Mouse (Mus musculus): Measurements from ENCODE around the gene Ephb6. TPM values are rescaled to one million over a fixed set of nuclear protein-coding genes. Genes with fewer than 3 reads are reported as not detected.

The Ephb6 gene
- total RNA-seq, 2 experiments from 2014 or later, result 68.2 to 70.3 TPM

GRCm38 (mm10) chr6:41622661-41623060, 17.4 kb downstream of the Ephb6 start:
- DNase-seq (ENCODE audit: low spot score in 2 of 2), result peak; percentile 25 to 44

- DNase-seq (ENCODE audit: low spot score in 2 of 2), result no peak
Measured at GRCm38 (mm10) chr6:41628180-41628579, 22.9 kb downstream of the Ephb6 start.

- no peak for DNase-seq (ENCODE audit: low spot score in 2 of 2)
Measured at GRCm38 (mm10) chr6:41630791-41631190, 25.5 kb downstream of the Ephb6 start.

DNA sequence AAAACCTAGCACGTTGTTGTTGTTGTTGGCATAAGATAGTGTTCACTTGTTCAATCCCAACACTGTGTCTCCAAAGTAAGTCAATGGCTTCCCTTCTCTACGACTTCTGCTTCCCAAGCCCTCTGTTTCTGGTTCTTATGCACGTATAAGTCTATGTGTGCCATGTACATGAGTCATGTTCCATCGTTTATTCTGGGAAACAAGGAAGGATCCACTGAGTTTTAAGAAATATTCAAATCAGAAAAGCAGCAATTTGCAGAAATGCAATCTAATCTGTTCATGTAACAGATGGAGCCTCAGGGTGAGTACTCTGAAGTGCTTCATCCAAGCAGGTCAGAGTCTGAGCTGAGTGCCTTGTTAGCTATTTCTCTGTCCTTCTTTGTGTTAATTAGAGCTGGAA, 26.3 kb downstream of the Ephb6 start:
- DNase-seq (ENCODE audit: low spot score in 2 of 2), result no peak

- DNase-seq (ENCODE audit: low spot score in 2 of 2), result no peak
Measured at GRCm38 (mm10) chr6:41635211-41635610, 29.9 kb downstream of the Ephb6 start.

GRCm38 (mm10) chr6:41636178-41636577, 30.9 kb downstream of the Ephb6 start, which contains the start of gene Trpv6:
Gene Trpv6, minus strand, starts transcription at chr6:41636405.
- no peak for DNase-seq (ENCODE audit: low spot score in 2 of 2)

- DNase-seq (ENCODE audit: low spot score in 2 of 2), result no peak
Measured at GRCm38 (mm10) chr6:41637393-41637792, 32.1 kb downstream of the Ephb6 start.

DNA sequence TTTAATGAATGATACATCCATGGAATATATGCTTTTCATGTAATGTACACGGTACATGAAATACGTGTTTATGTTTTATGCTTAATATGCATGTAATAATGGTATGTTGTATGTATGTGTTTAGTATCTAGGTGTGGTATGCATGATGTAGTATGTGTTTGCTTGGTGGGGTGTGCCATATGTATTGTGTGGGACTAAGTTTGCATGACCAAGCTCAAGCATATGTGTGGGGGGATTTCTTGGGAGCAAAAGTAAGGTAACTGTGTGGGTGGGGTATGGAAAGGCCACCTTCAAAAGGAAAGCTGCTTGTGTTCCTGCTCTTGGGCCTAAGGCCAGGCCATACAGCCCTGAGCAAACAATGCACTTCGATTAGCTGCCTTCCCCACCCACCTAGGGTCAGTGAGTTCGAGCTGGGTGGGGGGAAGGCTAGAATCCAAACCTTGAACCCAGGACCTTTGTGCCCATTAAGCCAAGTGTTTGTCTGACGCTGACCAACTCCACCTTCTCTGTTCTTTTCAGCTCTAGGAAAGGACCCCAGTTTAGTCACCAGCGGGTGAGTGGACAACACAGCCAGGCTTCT, 32.7 kb downstream of the Ephb6 start:
- DNase-seq (ENCODE audit: low spot score in 2 of 2), result no peak

DNA sequence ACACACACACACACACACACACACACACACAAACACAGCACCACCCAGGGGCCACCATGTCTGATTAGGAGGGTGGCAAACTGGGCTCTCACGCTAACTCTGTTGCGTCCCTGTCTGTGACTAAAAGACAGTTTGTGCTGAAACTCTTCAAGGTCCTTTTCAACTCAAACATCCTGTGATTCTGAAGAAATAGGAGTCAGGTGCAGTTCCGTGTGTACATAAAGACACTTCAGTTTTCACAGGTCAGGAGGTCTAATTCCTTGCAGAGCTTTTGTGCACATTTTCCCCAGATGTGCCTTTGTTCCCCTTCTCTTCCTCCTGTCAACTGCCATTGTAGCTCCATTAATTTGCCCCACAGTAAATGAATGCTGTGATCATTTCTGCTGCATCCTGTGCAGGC, 35.2 kb downstream of the Ephb6 start:
- DNase-seq (ENCODE audit: low spot score in 2 of 2), result no peak

GRCm38 (mm10) chr6:41641173-41641866, 36.0 kb downstream of the Ephb6 start:
- DNase-seq (ENCODE audit: low spot score in 2 of 2), result no peak

- DNase-seq (ENCODE audit: low spot score in 2 of 2), result no peak
Measured at GRCm38 (mm10) chr6:41642765-41643164, 37.5 kb downstream of the Ephb6 start.

GRCm38 (mm10) chr6:41643227-41643626, 37.9 kb downstream of the Ephb6 start:
- DNase-seq (ENCODE audit: low spot score in 2 of 2), result no peak

GRCm38 (mm10) chr6:41646220-41646619, 40.9 kb downstream of the Ephb6 start:
- no peak for DNase-seq (ENCODE audit: low spot score in 2 of 2)

- no peak for DNase-seq (ENCODE audit: low spot score in 2 of 2)
Measured at GRCm38 (mm10) chr6:41646672-41647071, 41.4 kb downstream of the Ephb6 start.

DNA sequence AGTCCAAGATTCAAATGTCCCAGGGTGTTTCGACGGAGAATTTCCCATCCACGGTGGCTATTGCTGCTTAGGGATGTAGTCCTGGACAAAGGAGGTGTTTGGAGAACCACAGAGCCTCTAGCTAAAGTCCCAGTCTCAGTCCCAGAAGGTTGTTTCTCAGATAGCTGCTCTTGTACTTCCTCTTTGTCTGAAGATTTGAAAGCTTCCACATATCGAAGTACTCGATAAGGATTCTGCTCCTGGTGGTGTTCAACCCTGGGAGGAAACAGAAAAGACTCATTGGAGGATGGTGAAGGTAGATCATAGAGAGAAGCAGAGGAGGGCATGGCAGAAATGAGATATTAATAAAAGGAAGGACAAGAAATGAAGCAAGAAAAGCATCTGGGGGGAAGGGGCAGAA, 47.9 kb downstream of the Ephb6 start:
- DNase-seq (ENCODE audit: low spot score in 2 of 2), result no peak

DNA sequence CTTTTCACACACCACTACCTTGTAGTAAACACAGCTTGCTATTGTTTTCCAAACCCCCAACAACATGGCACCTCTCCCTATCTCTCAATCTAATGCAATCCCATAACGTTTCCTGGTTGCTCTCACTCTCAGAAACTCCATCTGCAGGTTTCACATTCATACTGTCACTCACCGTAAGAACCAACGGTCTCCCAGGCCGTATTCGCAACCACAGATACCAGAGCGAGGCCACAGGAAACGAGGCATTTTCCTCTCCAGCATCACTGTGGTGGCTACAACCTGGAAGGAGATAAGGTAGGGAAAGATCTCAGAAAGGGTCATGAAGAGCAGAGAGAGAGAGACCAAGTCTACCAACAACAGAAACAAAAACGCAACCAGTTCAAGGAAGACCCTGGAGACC, 49.4 kb downstream of the Ephb6 start:
- DNase-seq (ENCODE audit: low spot score in 2 of 2), result no peak

- no peak for DNase-seq (ENCODE audit: low spot score in 2 of 2)
Measured at GRCm38 (mm10) chr6:41658487-41658886, 53.2 kb downstream of the Ephb6 start.

DNA sequence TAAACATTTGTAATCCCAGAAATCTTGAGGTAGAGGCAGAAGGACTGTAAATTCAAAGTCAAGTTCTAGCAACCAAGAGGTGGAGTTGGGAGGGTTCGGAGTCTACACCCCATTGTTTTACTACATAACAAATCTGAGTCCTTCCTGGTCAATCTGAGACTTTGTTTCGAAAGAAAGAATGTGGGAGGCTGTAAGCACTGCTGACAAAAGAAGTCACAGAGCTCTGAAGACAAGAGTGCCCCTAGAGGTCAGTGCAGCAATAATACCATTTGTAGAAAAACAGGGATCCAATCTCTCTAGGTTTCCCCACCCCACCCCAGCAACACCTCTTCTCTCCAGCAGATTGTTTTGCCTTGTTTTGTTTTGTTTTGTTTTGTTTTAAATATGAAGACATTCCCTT, 57.0 kb downstream of the Ephb6 start:
- DNase-seq (ENCODE audit: low spot score in 2 of 2), result no peak

Other genes with a start within 250 kb of the Ephb6 start
- not detected for gene Prss3, start 227.8 kb upstream of the Ephb6 start, total RNA-seq (2021)
- not detected for gene Gm5771, start 213.1 kb upstream of the Ephb6 start, total RNA-seq (2021)
- not detected for gene Gm10334, start 159.3 kb upstream of the Ephb6 start, total RNA-seq (2021)
- not detected for gene Prss1, start 146.6 kb upstream of the Ephb6 start, total RNA-seq (2021)
- not detected for gene Prss2, start 83.7 kb upstream of the Ephb6 start, total RNA-seq (2021)
- 1 to 10 TPM in 1 of 2 experiments, under 1 TPM in 1; 0.67 to 1.4 TPM for gene Trpv6, start 30.9 kb downstream of the Ephb6 start, total RNA-seq (2021)
- gene Trpv5, start 75.3 kb downstream of the Ephb6 start, total RNA-seq (2021), result not detected
- not detected for gene Llcfc1, start 78.9 kb downstream of the Ephb6 start, total RNA-seq (2021)
- gene Kel, start 98.9 kb downstream of the Ephb6 start, total RNA-seq (2021), result not detected
- gene Olfr459, start 169.7 kb downstream of the Ephb6 start, total RNA-seq (2021), result not detected
- gene Pip, start 242.1 kb downstream of the Ephb6 start, total RNA-seq (2021), result not detected
- not detected for gene Sval2, start 247.5 kb downstream of the Ephb6 start, total RNA-seq (2021)